Mouse (Mus musculus) right cerebral cortex, adult 18-20 months (tissue): ENCODE results near the gene Prkag2.

Source experiments
- DNase-seq: peaks from one replicate; pipeline ENCODE4 v3.0.0; 2022; ENCODE audit warnings: mixed read lengths

The Prkag2 gene

DNA sequence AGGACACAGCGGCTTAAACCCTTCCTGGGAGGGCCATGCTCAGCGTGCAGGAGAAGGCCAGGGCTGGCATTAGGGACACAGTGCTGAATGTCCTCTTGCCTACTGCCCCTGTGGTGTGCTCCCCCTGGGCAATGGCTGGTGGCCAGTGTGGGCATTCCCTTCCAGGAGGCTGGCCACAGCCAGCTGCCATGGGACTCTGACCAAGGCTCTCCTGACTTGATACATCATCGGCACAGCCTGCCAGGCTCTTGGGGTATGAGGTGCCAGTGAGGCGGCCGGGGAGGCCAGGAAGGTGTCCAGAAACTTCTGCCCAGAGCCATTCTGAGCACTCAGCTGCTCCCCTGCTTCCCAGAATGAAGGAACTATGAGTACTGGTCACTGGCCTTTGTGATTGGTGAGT, 139.7 kb downstream of the Prkag2 start:
- no peak for DNase-seq

DNA sequence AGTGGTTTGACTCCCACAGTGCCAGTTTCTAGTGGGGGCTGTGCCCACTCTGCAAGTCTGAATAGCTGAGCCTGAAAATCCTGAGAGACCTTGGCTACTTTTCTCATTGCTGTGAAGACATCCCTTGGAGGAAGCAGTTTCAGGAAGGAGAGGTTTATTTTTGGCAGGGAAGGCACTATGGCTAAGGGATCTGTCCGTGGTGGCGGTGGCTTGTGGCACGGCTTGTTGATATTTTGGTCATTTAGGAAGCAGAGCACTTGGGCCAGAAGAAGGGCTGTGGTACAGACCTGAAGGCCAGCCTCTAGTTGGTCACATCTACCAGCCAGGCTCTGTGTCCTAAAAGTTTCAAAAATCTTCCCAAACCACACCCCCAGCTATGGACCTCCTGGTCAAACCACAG, 140.7 kb downstream of the Prkag2 start:
- no peak for DNase-seq

DNA sequence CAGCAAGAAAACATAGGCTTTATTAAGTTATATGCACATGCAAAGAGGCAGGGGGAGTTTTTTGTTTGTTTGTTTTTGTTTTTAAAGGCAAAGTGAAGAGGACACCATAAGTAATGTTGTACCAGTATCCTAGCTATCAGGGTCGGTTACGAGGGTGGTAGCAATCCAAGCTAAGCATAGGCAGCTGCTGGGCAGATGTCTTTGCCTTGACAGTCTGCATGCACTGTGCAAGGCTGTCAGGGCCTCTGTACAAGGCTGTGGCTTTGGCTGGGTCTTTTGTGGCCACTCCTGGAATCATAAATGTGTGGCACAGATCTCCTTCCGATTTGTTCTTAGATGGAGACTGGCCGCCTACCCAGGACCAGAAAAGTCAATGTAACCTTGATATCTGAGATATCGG, 141.8 kb downstream of the Prkag2 start:
- DNase-seq = no peak

DNA sequence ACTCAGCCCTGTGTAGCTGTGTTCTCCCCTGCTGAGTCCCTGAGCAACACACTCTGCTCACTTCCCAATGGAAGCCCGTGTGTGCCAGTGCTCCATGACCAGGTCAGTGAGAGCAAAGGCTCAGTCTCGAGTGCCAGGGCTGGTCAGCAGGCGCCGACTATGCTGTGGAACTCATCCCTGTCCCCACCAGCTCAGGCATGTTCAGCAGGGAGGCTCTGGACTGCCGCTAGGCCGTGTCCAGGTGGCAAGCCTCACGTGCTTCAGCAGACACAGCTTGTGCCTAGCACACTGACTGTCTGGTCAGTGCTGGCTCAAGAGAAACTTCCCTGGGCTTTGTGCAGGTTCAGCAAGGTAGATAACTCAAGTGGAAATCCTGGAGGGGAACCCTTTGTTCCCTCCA, 143.6 kb downstream of the Prkag2 start:
- no peak for DNase-seq

DNA sequence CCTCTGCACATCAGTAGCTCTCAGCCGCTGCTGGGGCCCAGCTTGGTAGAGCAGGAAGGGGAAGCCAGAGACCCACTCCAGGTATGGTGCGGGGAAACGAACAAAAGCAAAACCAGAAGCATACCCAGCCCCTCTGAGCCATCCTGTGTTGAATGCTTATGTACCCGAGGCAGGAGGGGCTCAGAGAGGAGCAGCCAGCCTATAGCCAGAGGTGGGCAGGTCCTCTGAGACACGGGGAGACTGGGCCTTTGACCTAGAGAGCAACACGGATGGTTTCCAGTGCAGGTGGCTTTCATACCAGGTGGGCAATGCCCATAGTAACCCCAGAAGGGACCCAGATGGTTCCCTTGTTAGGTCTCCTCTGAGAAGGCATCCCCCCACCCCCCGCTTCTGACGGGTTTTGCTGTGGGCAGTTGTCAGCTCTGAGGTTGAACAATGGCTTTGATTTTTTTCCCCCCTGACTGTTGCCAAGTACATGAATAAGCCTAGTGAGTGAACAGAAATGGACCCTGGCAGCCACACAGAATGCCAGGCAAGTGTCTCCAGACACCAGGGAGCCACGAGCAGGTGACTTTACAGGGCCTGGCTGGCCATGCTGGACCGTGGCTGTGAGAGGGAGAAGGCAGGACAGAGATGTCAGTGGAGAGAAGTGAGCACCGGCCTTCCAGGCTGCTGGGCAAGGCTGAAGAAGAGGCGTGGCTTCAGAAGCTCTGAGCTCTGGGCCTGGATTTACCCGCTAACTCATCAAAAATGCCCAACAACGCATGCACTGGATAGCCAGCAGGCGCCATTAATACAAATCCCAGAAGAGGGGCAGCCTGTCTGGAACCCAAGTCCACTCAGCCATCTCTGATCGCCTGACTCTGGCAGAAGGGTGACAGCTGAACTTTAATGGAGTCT, 147.3 kb downstream of the Prkag2 start:
- DNase-seq = peak; percentile 32

DNA sequence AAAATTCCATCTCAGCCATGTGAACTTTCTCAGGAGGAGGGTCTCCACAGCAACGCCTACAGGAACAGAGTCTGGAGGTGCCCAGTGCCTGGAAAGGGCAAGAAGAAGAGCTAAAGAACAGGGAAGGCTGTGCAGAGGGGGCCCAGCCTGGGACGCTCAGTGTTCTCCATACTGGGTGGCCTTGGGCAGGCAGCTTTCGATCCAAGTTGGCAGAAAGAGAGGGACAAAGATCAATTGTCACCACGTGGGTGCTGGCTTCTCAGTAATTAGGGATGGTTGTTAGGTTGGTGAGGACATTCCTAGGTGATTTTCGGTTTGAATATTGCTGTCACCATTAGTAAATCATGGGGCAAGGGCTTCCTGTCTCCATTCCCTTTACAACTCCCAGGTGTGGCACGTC, 148.2 kb downstream of the Prkag2 start:
- DNase-seq = no peak

DNA sequence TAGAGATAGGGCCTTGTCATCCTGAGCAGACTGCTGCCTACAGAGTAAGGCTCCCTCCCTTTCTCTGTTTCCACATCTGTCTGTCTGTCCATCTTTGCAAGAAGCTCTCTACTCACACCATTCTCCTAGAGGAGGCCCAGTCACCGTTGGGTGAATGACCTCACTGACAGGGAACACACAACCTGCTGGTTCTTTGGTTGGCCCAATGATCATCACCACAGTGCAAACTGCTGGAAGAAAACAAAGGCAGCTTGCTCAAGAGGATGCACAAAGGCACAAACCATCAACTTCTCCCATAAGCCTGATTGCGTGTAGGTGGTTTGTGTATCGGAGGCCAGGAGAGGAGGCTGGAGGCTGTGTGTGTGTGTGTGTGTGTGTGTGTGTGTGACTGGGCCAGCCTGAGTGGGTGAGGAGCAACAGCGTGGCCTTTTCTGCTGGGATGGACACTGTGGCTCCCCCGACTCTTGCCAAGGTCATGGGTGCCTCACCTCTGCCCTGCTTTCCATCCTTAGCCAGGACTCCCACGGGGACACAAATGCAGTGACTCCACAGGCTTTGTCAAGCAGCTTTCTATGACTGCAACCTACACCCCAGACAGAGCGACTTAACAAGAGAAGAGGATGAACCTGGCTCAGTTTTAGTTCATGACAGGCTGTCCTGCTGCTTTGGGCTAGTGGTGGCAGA, 149.4 kb downstream of the Prkag2 start:
- no peak for DNase-seq

DNA sequence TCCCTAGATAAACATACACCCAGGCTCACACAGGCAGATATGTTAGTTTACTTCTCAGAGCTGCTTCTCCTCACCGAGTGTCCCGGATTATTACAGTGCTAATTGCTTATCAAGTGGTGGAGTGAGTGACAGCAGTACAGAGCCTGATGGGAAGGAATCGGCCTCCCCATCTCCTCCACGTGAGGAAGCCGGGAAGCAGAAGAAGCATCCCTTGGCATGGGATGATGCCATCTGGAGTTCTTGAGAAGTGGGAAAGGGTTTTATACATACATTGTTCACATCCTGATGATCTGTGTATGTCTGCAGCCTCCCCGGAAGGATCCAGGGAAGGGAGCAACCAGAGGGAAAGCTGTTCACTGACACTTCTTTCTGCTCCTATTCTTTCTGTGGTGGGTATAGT, 150.4 kb downstream of the Prkag2 start:
- DNase-seq = peak; percentile 29

DNA sequence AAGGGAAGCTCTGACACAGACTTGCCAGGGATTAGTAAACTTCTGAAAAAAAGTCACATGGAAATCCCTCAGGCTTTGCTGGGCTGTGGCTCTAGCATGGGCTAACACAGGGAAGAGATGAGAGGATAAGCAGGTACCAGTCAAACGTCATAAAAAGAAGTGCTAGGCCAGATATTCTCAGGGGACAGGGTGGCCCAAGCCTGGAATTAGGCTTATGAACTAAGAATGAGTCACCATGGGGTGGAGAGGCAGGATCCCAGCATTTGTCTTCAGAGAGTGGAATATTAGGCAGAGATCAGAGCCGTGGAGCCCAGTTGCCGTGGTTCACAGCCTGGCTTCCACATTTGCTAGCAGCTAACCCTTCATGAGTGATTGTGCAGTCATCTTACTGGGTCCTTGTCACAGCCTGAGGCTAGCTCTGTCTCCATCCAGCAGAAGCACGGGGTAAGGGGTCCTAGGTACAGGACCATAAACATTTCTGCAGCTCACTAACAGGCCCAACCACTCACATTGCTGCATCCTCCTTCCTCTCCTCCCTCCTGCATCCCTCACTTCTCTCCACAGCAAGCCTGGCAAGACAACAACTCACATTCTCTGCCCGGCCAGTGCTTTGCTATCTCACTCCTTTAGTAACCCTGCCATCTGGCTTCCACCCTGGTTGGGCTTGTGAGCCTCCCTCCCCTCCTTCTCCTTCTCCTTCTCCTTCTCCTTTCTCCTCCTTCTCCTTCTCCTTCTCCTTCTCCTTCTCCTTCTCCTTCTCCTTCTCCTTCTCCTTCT, 162.2 kb downstream of the Prkag2 start:
- DNase-seq = no peak

DNA sequence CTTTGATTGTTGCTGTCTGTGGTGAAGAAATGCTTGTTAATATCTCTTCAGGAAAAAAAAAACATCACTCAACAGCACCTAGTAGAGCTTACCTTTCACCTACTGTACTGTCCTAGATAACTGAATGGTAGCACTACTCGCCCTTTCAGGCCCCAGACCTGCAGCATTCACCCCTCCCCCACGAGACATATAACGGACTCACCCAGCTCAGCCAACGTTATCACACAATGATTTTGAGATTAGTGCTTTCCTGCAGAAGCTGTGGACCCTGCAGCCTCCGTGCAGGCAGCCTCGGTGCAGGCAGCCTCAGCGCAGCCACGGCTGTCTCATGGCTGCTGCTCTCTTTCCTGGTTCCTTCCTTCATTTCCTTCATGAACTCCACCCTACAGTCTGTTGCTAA, 164.0 kb downstream of the Prkag2 start:
- no peak for DNase-seq

DNA sequence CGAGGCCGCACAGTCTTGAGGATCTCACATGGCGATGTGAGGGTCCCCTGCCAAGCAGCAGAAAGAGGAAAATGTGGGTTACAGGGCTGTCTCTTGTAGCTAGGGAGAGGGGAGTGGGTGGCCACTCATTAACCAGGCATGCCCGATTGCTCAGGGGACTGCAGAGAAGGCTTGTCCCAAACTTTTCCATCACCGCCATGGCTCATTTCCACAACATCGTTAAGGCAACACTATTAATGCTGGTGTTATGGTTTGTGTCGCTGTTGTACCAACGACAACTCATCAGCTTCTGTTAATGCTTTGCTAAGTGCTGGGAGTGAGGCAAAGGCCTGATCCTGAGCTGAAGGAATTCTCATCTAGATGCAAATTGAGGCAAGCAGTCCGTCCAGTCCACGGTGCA, 165.0 kb downstream of the Prkag2 start:
- no peak for DNase-seq

DNA sequence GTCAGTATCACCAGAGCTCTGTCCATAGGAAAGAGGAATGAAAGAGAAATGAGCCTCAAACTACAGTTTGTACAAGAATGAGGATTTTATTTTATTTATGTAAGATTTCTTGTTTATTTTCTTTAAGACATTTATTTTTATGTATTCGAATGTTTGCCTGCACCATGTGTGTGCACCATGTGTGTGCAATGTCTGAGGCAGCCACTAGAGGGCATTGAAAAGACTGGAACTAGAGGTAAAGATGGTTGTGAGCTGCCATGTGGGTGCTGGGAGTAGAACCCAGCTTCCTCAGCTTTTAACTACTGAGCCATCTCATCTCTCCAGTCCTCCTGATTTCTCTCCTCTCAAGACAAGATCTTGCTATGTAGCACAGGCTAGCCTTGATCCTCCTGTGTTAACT, 166.7 kb downstream of the Prkag2 start:
- DNase-seq = no peak

DNA sequence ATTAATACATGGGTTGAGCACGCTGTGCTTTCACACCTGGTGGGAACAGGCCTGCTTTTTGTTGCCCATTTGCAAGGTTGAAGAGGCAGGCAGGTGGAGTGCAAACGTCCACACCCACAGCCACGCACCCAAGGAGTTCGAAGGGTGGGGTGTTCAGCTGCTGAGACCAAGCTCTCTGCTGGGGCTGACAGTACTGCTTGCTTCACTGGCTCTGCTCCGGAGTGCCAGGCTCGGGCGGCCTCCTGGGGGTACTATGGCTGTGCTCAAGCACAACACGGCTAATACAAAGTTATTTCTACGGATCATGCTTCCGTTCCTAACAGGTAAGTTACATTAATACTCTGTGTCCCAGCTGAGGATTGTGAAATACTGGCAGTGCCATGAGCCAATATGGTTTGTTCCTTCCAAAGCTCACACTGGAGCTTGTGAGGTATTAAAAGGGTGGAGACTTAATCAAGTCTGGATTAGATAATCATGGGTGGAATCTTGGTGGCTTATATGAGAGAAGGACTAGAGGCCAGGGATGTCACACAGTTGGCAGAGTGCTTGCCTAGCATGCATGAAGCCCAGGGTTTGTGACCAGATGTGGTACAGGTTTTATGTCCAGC, 168.8 kb downstream of the Prkag2 start:
- DNase-seq = no peak

DNA sequence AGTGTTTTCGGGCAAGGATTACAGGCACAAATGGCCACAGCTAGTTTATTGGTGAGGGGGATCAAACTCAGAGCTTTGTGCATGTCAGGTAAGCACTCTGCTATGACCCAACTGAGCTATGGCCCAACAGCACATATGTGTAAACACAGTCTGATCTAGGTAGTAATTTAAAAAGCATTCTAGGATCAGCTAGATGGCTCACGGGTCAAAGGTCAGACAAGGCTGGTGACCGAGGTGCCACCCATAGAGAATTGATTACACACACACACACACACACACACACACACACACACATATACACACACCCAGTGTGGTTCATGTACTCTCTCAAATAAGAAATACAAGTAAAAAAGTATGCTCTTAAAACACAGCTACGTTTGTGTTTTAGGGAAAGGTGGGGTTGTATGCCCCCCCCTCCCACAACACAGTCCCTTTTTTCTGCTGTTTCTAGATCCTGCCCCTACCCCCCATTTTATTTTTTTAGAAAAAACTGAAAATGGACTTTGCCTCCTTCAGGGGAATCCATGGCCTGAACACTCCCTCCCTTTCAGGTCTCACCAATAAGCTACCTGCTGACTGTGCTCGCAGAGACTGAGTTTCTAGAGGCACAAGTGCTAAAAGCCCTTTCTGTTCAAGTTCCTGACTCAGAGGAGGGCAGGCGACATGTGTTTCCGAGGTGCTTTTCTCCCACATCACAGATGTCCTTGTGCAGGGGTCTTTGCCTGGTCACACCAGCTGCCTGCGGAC, 169.4 kb downstream of the Prkag2 start:
- no peak for DNase-seq

DNA sequence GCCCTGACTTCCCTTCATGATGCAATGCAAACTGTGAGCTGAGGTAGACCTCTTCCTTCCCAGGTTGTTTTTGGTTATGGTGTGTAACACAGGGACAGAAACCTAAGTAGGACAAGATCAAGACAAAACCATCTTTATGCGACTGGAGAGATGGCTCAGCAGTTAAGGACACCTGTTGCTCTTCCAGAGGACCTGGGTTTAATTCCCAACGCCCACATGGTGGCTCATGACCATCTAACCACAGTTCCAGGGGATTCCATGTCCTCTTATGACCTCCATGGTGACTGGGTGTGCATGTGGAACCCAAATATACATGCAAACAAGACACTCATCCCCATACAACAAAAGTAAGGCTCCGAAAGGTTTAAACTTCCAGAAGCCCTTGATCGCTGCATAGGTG, 171.6 kb downstream of the Prkag2 start:
- DNase-seq = no peak

DNA sequence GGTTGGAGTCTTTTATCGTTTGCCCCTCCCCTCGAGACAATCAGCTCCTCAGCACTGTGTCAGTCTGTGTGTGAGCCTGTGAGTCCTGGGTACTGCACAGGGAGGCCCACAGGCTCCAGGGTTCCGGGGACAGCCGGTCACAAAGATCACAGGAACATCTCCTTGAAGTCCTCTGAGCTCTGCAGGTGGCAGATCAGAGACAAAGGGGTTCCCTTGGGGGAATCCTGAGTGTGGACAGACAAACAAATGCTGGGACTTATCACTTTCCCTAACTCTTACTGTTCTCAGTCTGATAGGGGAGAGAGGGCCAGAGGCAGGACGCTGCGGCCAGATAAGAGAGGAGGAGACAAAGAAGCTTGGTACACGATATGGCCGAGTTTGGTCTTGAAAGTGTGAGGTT, 172.7 kb downstream of the Prkag2 start:
- DNase-seq = no peak

DNA sequence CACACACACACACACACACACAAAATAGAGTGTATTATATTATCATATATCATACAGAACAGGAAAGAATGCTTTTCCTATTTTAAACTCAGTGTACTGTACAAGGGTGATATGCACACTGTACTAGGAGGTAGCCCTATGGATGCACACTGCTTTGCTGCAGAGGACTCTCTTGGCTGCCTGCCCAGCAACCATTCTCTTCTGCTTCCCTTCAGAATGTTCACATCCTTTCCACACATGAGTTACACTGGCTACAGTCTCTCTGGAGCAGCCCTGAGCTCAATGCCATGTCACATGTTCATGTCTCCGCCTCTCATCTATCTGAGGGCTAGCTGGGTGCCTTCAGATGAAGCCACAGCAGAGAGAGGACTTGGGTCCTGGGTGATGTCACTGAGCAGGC, 181.3 kb downstream of the Prkag2 start:
- DNase-seq = no peak

DNA sequence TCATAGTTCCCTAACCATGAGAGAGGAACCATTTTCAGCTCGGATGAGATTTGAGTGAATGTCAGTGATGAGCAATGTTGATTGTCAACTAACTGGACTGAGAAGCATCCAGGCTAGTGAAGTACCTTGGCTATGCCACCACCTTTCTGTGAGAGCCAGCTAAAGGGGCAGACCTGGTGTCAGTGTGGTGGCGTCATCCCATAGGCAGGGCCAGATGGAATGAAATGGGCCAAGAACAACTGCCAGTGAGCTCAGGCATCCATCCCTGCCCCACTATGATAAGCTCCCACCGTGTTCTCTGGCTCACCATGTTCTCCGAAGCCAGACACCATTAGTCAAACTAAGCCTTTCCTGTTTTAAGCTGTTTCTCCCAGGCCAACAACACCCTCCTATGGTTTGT, 183.9 kb downstream of the Prkag2 start:
- DNase-seq = no peak

DNA sequence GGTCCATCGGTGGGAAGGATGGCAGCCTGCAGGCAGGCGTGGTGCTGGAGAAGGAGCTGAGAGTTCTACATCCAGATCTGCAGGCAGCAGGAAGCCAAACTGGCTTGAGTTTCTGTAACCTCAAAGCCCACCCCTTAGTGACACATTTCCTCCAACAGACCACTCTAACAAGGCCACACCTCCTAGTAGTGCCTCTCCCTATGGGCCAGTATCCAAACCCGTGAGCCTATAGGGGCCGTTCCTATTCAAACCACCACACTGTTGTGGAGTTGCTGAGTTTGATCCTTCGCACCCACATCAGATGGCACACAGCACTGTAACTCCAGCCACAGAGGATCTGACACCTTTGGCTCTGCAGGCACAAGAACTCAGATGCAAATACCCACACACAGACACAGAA, 185.3 kb downstream of the Prkag2 start:
- no peak for DNase-seq

DNA sequence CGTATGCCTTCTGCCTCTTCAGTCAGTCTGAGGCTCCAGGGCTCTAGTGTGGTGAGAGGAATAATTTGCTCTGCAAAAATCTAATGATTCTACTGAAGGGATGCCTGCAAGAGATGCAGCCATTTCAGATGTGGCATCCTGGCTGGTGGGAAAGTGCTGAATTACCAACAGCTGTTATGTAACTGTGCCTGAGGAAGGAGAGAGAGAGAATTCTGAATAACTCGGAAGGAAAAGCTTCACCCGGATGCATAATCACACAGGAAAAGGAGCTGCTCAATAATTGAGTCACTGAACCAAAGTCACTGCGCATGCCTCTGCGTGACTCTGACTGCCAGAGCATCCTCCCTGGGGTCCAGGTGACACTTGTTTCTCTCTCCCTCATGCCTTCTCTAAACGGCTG, 186.8 kb downstream of the Prkag2 start:
- peak; percentile 39 for DNase-seq

DNA sequence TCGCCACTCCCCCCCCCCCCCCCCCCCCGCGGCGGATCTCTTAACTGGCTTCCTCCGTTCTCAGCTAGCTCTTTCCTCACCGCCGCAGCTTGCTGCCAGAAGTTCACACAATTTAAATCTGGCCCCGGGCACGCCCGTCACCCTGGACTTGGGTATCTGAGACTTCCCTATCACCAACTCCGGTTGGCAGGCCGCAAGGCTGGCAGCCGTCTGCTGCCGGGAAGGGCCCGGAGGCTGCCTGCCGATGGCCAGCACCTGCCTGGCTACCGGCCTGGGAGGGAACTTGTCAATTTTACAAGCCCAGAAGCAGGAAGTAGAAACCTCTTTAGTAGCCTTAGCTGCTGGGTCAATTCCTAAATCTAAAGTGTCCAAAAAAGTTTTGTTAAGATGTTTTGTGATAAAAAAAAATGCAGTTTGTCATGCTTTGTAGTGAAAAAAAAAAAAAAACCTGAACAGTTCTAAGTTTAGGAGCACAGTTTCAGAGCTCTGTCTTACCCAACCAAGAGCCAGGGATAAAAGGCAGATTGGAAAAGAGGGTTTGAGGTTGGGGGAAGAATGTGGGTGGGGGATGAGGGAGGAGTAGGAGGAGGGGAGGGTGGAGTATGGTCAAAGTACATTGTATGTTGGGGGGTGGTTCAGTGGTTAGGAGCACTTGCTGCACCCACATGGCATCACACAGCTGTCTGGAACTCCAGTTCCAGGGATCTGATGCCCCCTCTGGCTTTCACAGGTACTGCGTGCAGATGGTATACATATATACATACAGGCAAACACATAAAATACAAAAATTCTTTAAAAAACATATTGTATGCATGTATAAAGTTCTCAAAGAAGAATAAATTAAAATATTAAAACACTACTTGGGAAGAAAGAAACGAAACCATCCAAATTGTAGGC, 191.4 kb downstream of the Prkag2 start:
- no peak for DNase-seq
